Mouse (Mus musculus) forebrain, embryonic 12.5 days (tissue): ENCODE data around the gene Haao. TPM values are rescaled to one million over a fixed set of nuclear protein-coding genes. Genes with fewer than 3 reads are reported as not detected.
"Not testable (repeated sequence)": the region's sequence is repeated elsewhere in the genome, so short reads cannot be mapped to it uniquely, and the experiment has no call there.

Experiments
- ATAC-seq: fragments of 200-750 bp; cut with Nextera tagmentation; 2 replicates; pipeline ENCODE4 v1.8.0; 2017; ENCODE audit warnings: moderate TSS enrichment; ENCODE audit not compliant: low FRiP score
- H3K27ac ChIP-seq: fragments of 300-500 bp; sonication (generic); 2 replicates; pipeline ENCODE4 v1.5.1; 2016; ENCODE audit warnings: mild to moderate bottlenecking
- H3K27me3 ChIP-seq: fragments of 300-500 bp; sonication (generic); 2 replicates; pipeline ENCODE4 v1.6.1; 2016; ENCODE audit warnings: mild to moderate bottlenecking
- H3K36me3 ChIP-seq: fragments of 300-500 bp; sonication (generic); replicated peaks from 2 replicates; pipeline ENCODE4 v1.6.1; 2016; ENCODE audit warnings: mild to moderate bottlenecking
- H3K4me1 ChIP-seq: fragments of 300-500 bp; sonication (generic); 2 replicates; pipeline ENCODE4 v1.6.1; 2016
- H3K4me2 ChIP-seq: fragments of 300-500 bp; sonication (generic); 2 replicates; pipeline ENCODE4 v1.6.1; 2016; ENCODE audit warnings: mild to moderate bottlenecking, moderate library complexity
- H3K4me3 ChIP-seq: fragments of 300-500 bp; sonication (generic); replicated peaks from 2 replicates; pipeline ENCODE4 v1.5.1; 2016; ENCODE audit warnings: mild to moderate bottlenecking
- H3K9ac ChIP-seq: fragments of 300-500 bp; sonication (generic); 2 replicates; pipeline ENCODE4 v1.6.1; 2016; ENCODE audit warnings: mild to moderate bottlenecking
- H3K9me3 ChIP-seq: fragments of 300-500 bp; sonication (generic); 2 replicates; pipeline ENCODE4 v1.6.1; 2016
- WGBS: fragments of 180-500 bp; shearing (Covaris S2); methylation state at CpG from one replicate; pipeline ENCODE4 v1.1.7; 2016; 5-methylcytosine and 5-hydroxymethylcytosine counted together
- polyA plus RNA-seq: library from polyadenylated mRNA; unstranded; fragments of >200 nt; fragmentation: Nextera tagmentation; extraction: Ambion mirVana; gene quantifications from 2 replicates; pipeline ENCODE4 v1.2.1, GENCODE M21; 2016

Haao gene
- polyA plus RNA-seq, 1 experiment from 2014 or later = not detected

GRCm38 (mm10) chr17:83862134-83862881, 14.5 kb upstream of the Haao start:
- peaks cover 12% of the 10 kb centered on the region for H3K27me3 ChIP-seq
- H3K27ac ChIP-seq = peak overlapping the region; percentile 89
- peak overlapping the region; percentile 75 for H3K4me2 ChIP-seq
- peak; percentile 79 for ATAC-seq
- under 1% methylated on average over 26 of the region's 27 CpGs for WGBS
- H3K4me1 ChIP-seq = peaks cover 5% of the 10 kb centered on the region; the same call in 1 of the 2 replicates
- 0 out of 2 replicates have a peak, but pooled peaks cover 3% of the 10 kb centered on the region for H3K9me3 ChIP-seq
- no peaks in the 10 kb centered on the region for H3K36me3 ChIP-seq
- peak overlapping the region; percentile 71 for H3K9ac ChIP-seq
- peak overlapping the region; percentile 74 for H3K4me3 ChIP-seq

GRCm38 (mm10) chr17:83861444-83862133, 13.8 kb upstream of the Haao start:
- peaks cover 5% of the 10 kb centered on the region; the same call in 1 of the 2 replicates for H3K4me1 ChIP-seq
- H3K9me3 ChIP-seq = 0 out of 2 replicates have a peak, but pooled peaks cover 3% of the 10 kb centered on the region
- peak overlapping the region; percentile 75 for H3K4me2 ChIP-seq
- ATAC-seq = peak; percentile 95
- H3K9ac ChIP-seq = peak overlapping the region; percentile 71
- H3K27ac ChIP-seq = peak overlapping the region; percentile 89
- WGBS = under 1% methylated on average over 62 of the region's 62 CpGs
- H3K27me3 ChIP-seq = peaks cover 12% of the 10 kb centered on the region
- no peaks in the 10 kb centered on the region for H3K36me3 ChIP-seq
- H3K4me3 ChIP-seq = peak overlapping the region; percentile 74

GRCm38 (mm10) chr17:83860968-83861367, 13.2 kb upstream of the Haao start:
- WGBS = 61% methylated on average over 8 of the region's 8 CpGs
- H3K27ac ChIP-seq, H3K4me2 ChIP-seq, H3K9ac ChIP-seq, ATAC-seq, H3K9me3 ChIP-seq, H3K36me3 ChIP-seq, H3K4me1 ChIP-seq: not testable (repeated sequence)
- H3K27me3 ChIP-seq = peaks cover 12% of the 10 kb centered on the region
- H3K4me3 ChIP-seq = peak overlapping the region; percentile 74

- H3K27me3 ChIP-seq = peaks cover 12% of the 10 kb centered on the region
- H3K27ac ChIP-seq = no peak overlapping the region
- ATAC-seq = no peak
- no peak overlapping the region for H3K9ac ChIP-seq
- H3K9me3 ChIP-seq = 0 out of 2 replicates have a peak, but pooled peaks cover 3% of the 10 kb centered on the region
- H3K4me2 ChIP-seq = no peak overlapping the region
- WGBS = 87% methylated on average over 7 of the region's 7 CpGs
- no peak overlapping the region for H3K4me3 ChIP-seq
- H3K36me3 ChIP-seq = no peaks in the 10 kb centered on the region
- H3K4me1 ChIP-seq = peaks cover 5% of the 10 kb centered on the region; the same call in 1 of the 2 replicates
Observed at GRCm38 (mm10) chr17:83860224-83860623, 12.5 kb upstream of the Haao start.

GRCm38 (mm10) chr17:83859639-83860038, 11.9 kb upstream of the Haao start:
- H3K9me3 ChIP-seq = 0 out of 2 replicates have a peak, but pooled peaks cover 3% of the 10 kb centered on the region
- H3K9ac ChIP-seq = no peak overlapping the region
- peaks cover 8% of the 10 kb centered on the region for H3K27me3 ChIP-seq
- no peaks in the 10 kb centered on the region for H3K36me3 ChIP-seq
- H3K4me2 ChIP-seq = no peak overlapping the region
- no peak for ATAC-seq
- WGBS = 88% methylated on average over 4 of the region's 4 CpGs
- no peak overlapping the region for H3K4me3 ChIP-seq
- no peak overlapping the region for H3K27ac ChIP-seq
- peaks cover 5% of the 10 kb centered on the region; the same call in 1 of the 2 replicates for H3K4me1 ChIP-seq

DNA sequence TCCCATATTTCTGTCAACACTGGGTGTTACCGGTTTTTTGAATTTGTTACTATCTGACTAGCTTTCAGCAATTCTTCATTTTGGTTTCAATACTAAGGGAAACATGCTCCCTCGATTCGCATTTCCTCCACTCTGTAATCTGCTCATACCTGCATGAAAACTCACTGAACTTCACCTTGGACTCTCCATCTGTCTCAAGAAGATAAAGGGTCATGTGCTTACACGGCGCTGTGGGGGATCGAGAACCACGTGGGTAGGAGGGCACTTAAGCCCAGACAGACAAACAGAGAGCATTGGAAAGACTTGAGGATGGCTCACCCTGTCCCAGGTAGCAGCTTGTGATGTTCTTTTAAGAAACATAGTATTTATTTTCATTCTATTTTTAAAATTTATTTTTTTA, 10.7 kb upstream of the Haao start:
- Histone ChIP-seq H3K27me3 (peaks cover 1% of the 10 kb centered on the region), H3K4me3 (no peak overlapping the region), H3K4me2 (no peak overlapping the region), H3K27ac (no peak overlapping the region), H3K9me3 (no peaks in the 10 kb centered on the region), H3K9ac (no peak overlapping the region), H3K36me3 (no peaks in the 10 kb centered on the region), H3K4me1 (peaks cover 5% of the 10 kb centered on the region; the same call in 1 of the 2 replicates)
- 90% methylated on average over 7 of the region's 7 CpGs for WGBS
- no peak for ATAC-seq

DNA sequence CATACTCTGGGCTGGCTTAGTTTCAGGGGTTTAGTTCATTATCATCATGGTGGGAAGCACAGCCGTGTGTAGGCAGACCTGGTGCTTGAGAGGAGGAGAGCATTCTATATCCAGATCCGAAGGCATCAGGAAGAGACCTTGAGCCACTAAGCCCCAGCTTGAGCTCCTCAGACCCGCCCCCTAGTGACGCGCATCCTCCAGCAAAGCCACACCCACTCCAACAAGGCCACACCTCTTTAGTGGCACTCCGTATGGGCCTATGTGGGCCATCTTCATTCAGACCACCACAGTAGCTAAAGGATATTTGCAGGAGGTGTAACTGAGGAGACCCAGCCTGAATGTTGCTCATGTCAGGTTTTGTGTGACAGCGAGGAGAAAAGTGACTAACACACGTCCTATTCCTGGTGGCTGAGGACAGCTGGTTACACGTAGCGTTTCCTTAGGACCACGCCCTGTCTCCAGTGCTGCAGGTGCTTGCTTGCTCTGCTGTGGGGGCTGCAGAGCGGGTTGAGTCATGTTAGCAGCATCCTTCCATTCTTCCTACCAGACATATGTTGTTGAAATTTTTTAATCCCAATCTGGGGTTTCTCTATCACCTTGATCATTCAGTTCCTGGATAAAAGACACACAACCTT, 6.6 kb upstream of the Haao start:
- H3K27me3 ChIP-seq = peaks cover 4% of the 10 kb centered on the region; the same call in 1 of the 2 replicates
- no peak overlapping the region for H3K27ac ChIP-seq
- no peaks in the 10 kb centered on the region for H3K36me3 ChIP-seq
- no peak overlapping the region for H3K4me3 ChIP-seq
- no peak for ATAC-seq
- H3K4me1 ChIP-seq = peaks cover 10% of the 10 kb centered on the region
- no peak overlapping the region for H3K4me2 ChIP-seq
- no peaks in the 10 kb centered on the region for H3K9me3 ChIP-seq
- no peak overlapping the region for H3K9ac ChIP-seq
- WGBS = 49% methylated on average over 12 of the region's 12 CpGs

GRCm38 (mm10) chr17:83853831-83854230, 6.1 kb upstream of the Haao start:
- peaks cover 4% of the 10 kb centered on the region; the same call in 1 of the 2 replicates for H3K27me3 ChIP-seq
- no peak overlapping the region for H3K4me2 ChIP-seq
- ATAC-seq = no peak
- 41% methylated on average over 3 of the region's 3 CpGs for WGBS
- no peaks in the 10 kb centered on the region for H3K9me3 ChIP-seq
- no peak overlapping the region for H3K4me3 ChIP-seq
- H3K36me3 ChIP-seq = no peaks in the 10 kb centered on the region
- no peak overlapping the region for H3K9ac ChIP-seq
- H3K4me1 ChIP-seq = peaks cover 15% of the 10 kb centered on the region
- H3K27ac ChIP-seq = no peak overlapping the region

GRCm38 (mm10) chr17:83850864-83851263, 3.1 kb upstream of the Haao start:
- H3K4me2 ChIP-seq = no peak overlapping the region
- no peak overlapping the region for H3K27ac ChIP-seq
- 86% methylated on average over 5 of the region's 5 CpGs for WGBS
- H3K36me3 ChIP-seq = no peaks in the 10 kb centered on the region
- no peak overlapping the region for H3K4me3 ChIP-seq
- ATAC-seq = no peak
- H3K27me3 ChIP-seq = peaks cover 4% of the 10 kb centered on the region; the same call in 1 of the 2 replicates
- H3K9me3 ChIP-seq = no peaks in the 10 kb centered on the region
- H3K4me1 ChIP-seq = peaks cover 19% of the 10 kb centered on the region
- no peak overlapping the region for H3K9ac ChIP-seq

DNA sequence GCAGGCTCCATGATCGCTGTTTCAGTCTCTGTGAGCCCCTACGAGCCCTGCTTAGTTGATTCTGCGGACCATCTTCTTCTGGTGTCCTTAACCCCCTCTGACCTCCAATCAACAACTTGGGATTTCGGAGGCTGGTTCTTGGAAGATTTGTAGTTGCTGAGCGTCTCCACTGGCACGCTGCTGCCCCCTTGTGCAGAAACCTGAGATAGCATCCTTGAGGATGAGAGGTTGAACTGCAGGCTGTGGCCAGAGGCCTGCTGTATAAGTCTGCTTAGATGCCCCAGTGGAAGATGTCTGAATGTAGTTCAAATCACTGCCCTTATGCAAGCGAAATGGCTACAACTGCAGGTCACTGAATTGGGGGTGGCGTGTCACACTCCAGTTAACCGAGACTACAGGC, 2.7 kb upstream of the Haao start:
- Histone ChIP-seq H3K27me3 (peaks cover 4% of the 10 kb centered on the region; the same call in 1 of the 2 replicates), H3K36me3 (no peaks in the 10 kb centered on the region), H3K9me3 (no peaks in the 10 kb centered on the region), H3K9ac (no peak overlapping the region), H3K4me2 (no peak overlapping the region), H3K4me3 (no peak overlapping the region), H3K27ac (no peak overlapping the region), H3K4me1 (peaks cover 19% of the 10 kb centered on the region)
- WGBS = 16% methylated on average over 9 of the region's 9 CpGs
- no peak; the same call in 1 of the 2 replicates for ATAC-seq

DNA sequence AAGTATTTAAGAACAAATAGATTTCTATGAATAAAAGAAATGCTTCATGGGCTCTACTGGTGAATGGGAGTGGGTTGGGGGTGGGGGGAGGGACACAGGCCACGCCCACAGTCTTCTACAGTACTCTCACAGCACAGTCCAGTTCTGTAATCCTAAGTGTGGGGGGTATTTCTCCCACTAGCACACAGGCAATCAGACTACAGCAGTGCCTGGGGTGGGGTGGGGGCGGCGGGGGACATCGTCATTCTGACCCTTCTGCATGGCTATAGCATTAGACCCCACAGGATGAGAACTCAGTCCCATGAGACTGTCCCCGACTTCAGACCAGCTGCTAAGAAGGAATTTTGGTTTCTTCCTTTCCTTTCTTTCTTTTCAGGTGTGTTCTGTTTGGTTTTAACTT, 2.0 kb upstream of the Haao start:
- Histone ChIP-seq H3K4me3 (no peak overlapping the region), H3K4me1 (peaks cover 19% of the 10 kb centered on the region), H3K27me3 (peaks cover 4% of the 10 kb centered on the region; the same call in 1 of the 2 replicates), H3K36me3 (no peaks in the 10 kb centered on the region), H3K9ac (no peak overlapping the region), H3K27ac (no peak overlapping the region), H3K4me2 (no peak overlapping the region), H3K9me3 (no peaks in the 10 kb centered on the region)
- WGBS = 92% methylated on average over 5 of the region's 5 CpGs
- ATAC-seq = 0 out of 2 replicates have a peak, but pooled peaks have one; percentile 9
